Mouse (Mus musculus) forebrain, embryonic 16.5 days (tissue): Measurements from ENCODE around the gene Irf9. TPM values are rescaled to one million over a fixed set of nuclear protein-coding genes. Genes with fewer than 3 reads are reported as not detected.
A peak's percentile ranks its signal among the peaks of the same experiment; 100 is the strongest.

Experiments
- ATAC-seq: fragments of 200-750 bp; cut with Nextera tagmentation; 2 replicates; pipeline ENCODE4 v1.8.0; 2017; ENCODE audit warnings: mild to moderate bottlenecking, moderate library complexity
- H3K27ac ChIP-seq: fragments of 300-500 bp; sonication (generic); 2 replicates; pipeline ENCODE4 v1.5.1; 2014; ENCODE audit warnings: low read length, control low read depth
- H3K27me3 ChIP-seq: fragments of 300-500 bp; sonication (generic); replicated peaks from 2 replicates; pipeline ENCODE4 v1.6.1; 2014; ENCODE audit warnings: low read length; ENCODE audit not compliant: control insufficient read depth, insufficient read depth
- H3K36me3 ChIP-seq: fragments of 300-500 bp; sonication (generic); 2 replicates; pipeline ENCODE4 v1.6.1; 2014; ENCODE audit not compliant: control insufficient read depth, insufficient read depth
- H3K4me1 ChIP-seq: fragments of 300-500 bp; sonication (generic); replicated peaks from 2 replicates; pipeline ENCODE4 v1.6.1; 2014; ENCODE audit warnings: low read length; ENCODE audit not compliant: control insufficient read depth, insufficient read depth
- H3K4me2 ChIP-seq: fragments of 300-500 bp; sonication (generic); 2 replicates; pipeline ENCODE4 v1.6.1; 2014; ENCODE audit warnings: mild to moderate bottlenecking, low read length, control low read depth
- H3K4me3 ChIP-seq: fragments of 300-500 bp; sonication (generic); replicated peaks from 2 replicates; pipeline ENCODE4 v1.5.1; 2014; ENCODE audit warnings: mild to moderate bottlenecking, low read length, control low read depth
- H3K9ac ChIP-seq: fragments of 300-500 bp; sonication (generic); replicated peaks from 2 replicates; pipeline ENCODE4 v1.6.1; 2014; ENCODE audit warnings: low read depth, low read length, control low read depth
- H3K9me3 ChIP-seq: fragments of 300-500 bp; sonication (generic); 2 replicates; pipeline ENCODE4 v1.6.1; 2016; ENCODE audit warnings: low read length; ENCODE audit not compliant: control insufficient read depth
- WGBS: fragments of 180-500 bp; shearing (Covaris S2); extraction: QIAGEN DNeasy Blood & Tissue Kit; methylation state at CpG from one replicate; pipeline ENCODE4 v1.1.7; 2014; 5-methylcytosine and 5-hydroxymethylcytosine counted together
- polyA plus RNA-seq: library from polyadenylated mRNA; unstranded; fragments of >200 nt; fragmentation: Nextera tagmentation; extraction: Ambion mirVana; gene quantifications from 2 replicates; pipeline ENCODE4 v1.2.1, GENCODE M21; 2015

Irf9 gene
- polyA plus RNA-seq, 1 experiment from 2014 or later: 11.8 TPM

DNA sequence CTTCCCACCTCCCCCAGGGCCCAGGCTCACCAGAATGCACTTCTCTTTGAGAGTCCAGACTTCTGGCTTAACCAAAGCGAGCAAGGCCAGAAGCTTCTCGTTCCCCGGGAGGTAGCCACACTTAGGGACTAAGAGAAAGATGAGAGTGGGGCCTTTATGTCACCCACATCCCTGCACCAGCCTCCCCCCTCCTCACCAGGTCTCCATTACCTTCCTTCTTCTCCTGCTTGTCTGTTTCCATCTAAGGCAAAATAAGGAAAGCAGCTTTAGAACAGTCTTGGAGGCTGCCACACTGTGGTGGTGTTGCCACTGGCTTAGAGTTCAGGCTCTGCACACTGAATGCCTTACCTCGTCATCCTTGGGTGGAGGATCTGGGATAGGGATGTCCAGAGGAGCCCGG, 14.1 kb upstream of the Irf9 start:
- Histone ChIP-seq H3K36me3 (peaks cover 2% of the 10 kb centered on the region; the same call in 1 of the 2 replicates), H3K9me3 (no peaks in the 10 kb centered on the region), H3K4me3 (no peak overlapping the region), H3K27ac (no peak overlapping the region), H3K4me2 (no peak overlapping the region), H3K4me1 (peaks cover 37% of the 10 kb centered on the region), H3K9ac (no peak overlapping the region), H3K27me3 (no peaks in the 10 kb centered on the region)
- no peak for ATAC-seq
- 94% methylated on average over 5 of the region's 5 CpGs for WGBS

DNA sequence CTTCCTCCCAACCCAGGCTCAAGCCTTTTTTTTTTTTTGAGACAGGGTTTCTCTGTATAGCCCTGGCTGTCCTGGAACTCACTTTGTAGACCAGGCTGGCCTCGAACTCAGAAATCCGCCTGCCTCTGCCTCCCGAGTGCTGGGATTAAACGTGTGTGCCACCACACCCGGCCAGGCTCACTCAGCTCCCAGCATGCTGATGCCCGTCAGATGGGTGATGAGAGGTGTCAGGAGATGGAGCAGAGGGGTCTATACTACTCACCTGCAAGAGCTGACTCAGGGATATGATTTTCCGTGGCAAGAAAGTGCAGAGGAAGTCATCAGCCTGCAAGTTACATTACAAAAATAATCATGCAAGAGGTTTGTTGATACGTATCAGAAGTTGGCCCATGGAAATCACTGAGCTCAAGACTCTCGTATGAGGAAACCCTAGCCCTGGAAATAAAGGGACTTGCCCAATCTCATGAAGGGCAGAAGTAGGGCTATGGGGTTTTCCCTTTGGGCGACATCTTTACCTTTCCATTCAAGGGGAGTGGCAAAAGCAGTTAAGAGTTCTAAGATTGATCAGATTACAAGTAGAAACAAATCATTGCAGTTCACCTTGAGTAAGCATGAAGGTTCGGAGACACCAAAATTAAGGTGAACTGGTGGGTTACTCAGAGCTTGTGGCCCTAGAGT, 13.5 kb upstream of the Irf9 start:
- Histone ChIP-seq H3K27ac (peak overlapping the region; percentile 96; the same call in 1 of the 2 replicates), H3K9me3 (no peaks in the 10 kb centered on the region), H3K4me3 (peak overlapping the region; percentile 95), H3K4me1 (peaks cover 31% of the 10 kb centered on the region), H3K36me3 (peaks cover 2% of the 10 kb centered on the region; the same call in 1 of the 2 replicates), H3K27me3 (no peaks in the 10 kb centered on the region), H3K4me2 (peak overlapping the region; percentile 91), H3K9ac (peak overlapping the region; percentile 90)
- WGBS: 89% methylated on average over 11 of the region's 11 CpGs
- ATAC-seq: no peak

DNA sequence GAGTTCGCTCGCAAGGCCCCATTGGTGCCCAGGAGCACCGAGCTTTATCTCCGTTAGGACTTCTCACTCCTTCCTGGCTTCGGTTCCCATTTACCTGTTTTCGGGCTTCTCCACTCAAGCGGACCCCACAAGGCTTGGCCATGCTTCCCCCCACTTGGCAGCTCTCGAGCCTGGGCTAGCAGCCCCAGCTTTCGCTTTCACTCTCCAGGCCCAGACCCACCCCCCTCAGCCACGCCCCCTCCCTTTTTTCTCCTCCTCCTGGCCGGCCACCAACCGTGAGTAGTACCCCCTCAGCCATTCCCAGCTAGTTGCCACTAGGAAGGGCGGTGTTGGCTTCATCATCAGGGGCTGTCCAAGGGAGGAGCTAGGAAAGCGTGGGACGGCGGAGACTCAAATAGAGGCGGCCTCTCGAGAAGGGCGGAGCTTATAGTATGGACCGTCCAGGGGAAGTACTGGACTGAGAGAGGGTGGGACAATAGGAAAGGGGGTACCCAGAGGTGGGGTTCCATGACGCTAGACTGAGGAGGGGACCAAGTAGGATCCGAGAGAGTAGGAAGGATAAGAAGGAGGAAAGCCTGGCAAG, 12.5 kb upstream of the Irf9 start, which contains the start of gene Psme2:
Gene Psme2, minus strand, starts transcription at position 366 of the 583 bp plus-strand sequence.
- under 1% methylated on average over 22 of the region's 22 CpGs for WGBS

DNA sequence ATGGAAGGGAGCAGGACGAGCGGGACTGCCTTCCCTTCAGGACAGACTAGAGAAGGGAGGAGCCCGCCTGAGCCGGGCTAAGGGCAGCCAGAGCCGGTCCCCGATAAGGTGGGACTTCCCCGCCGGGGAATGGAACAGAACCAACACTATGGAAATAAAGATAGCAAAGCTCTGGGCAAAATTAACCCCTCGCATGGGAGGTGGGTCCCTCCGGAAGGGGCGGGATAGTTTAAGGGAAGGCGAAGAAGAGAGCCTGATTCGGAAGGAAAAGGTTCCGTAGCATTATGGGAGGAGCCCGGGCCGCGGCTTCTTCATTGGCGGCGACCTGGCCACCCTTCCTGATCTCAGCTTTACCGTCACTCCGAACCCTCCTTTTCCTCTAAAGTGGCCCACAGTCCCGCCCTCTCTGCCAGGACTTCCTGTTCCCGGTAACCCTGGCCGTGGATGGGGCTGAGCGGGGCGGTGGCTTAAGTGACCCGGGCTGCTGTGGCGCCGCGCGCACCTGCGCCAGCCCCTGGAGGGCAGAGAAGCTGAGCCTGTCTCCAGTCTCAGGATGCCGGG, 12.0 kb upstream of the Irf9 start, which contains the start of gene Rnf31:
Gene Rnf31, plus strand, starts transcription at position 378 of the 561 bp plus-strand sequence.
- peaks cover 27% of the 10 kb centered on the region for H3K4me1 ChIP-seq
- H3K27ac ChIP-seq: peak within 1 kb of the TSS; percentile 96
- H3K36me3 ChIP-seq: peaks cover 14% of the 10 kb centered on the region
- H3K4me2 ChIP-seq: peak within 1 kb of the TSS; percentile 91
- H3K27me3 ChIP-seq: no peaks in the 10 kb centered on the region
- no peaks in the 10 kb centered on the region for H3K9me3 ChIP-seq
- peak within 1 kb of the TSS; percentile 90 for H3K9ac ChIP-seq
- H3K4me3 ChIP-seq: peak within 1 kb of the TSS; percentile 95
- peak; percentile 90 for ATAC-seq
- 0% methylated on average over 33 of the region's 33 CpGs for WGBS

More for the DNA sequence above, 12.5 kb upstream of the Irf9 start, which contains the start of gene Psme2:
- H3K4me1 ChIP-seq: peaks cover 27% of the 10 kb centered on the region
- no peaks in the 10 kb centered on the region for H3K27me3 ChIP-seq
- H3K27ac ChIP-seq: peak within 1 kb of the TSS; percentile 96
- H3K36me3 ChIP-seq: peaks cover 8% of the 10 kb centered on the region
- H3K4me3 ChIP-seq: peak within 1 kb of the TSS; percentile 95
- H3K4me2 ChIP-seq: peak within 1 kb of the TSS; percentile 91
- ATAC-seq: peak; percentile 96
- H3K9me3 ChIP-seq: no peaks in the 10 kb centered on the region
- H3K9ac ChIP-seq: peak within 1 kb of the TSS; percentile 90

DNA sequence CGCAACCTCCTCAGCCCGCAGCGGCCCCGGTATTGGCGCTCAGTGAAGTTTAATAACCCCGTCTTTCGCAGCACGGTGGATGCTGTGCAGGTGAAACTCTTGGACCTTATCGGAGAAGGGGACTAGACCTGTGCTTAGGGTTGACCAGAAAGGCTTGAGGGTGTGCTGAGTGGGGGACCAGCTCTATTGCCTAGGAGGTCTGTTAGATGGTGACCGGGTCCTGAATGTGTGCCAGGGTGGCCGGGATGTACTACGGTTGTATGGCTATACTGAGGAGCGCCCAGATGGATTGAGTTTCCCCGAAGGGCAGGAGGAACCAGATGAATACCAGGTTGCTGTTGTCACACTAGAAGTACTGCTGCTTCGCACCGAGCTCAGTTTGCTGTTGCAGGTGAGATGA, 11.1 kb upstream of the Irf9 start:
- no peaks in the 10 kb centered on the region for H3K27me3 ChIP-seq
- 8% methylated on average over 16 of the region's 16 CpGs for WGBS
- H3K4me3 ChIP-seq: peak overlapping the region; percentile 95
- H3K9me3 ChIP-seq: no peaks in the 10 kb centered on the region
- H3K36me3 ChIP-seq: peaks cover 19% of the 10 kb centered on the region
- no peak for ATAC-seq
- peak overlapping the region; percentile 90 for H3K9ac ChIP-seq
- no peak overlapping the region for H3K27ac ChIP-seq
- H3K4me2 ChIP-seq: peak overlapping the region; percentile 91
- peaks cover 27% of the 10 kb centered on the region for H3K4me1 ChIP-seq

DNA sequence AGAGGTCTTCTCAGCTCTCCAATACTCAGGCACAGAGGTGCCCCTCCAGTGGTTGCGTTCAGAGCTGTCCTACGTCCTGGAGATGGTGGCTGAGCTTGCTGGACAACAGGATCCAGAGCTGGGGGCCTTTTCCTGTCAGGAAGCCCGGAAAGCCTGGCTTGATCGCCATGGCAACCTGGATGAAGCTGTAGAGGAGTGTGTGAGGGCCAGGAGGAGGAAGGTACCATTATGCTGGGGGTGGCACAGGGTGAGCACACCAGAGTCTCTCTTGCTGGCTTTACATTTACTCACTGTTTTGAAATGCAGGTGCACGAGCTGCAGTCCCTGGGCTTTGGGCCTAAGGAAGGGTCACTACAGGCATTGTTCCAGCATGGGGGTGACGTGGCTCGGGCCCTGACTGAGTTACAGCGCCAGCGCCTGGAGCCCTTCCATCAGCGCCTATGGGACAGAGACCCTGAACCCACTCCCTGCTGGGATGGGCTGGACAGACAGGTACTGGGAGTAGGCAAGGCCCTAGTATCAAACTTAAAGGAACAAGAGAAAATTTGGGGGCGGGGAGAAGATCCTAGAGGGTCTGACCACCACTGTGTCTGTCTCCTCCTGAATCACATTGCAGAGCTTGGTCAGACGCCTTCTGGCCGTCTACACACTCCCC, 7.2 kb upstream of the Irf9 start:
- WGBS: 80% methylated on average over 13 of the region's 13 CpGs

DNA sequence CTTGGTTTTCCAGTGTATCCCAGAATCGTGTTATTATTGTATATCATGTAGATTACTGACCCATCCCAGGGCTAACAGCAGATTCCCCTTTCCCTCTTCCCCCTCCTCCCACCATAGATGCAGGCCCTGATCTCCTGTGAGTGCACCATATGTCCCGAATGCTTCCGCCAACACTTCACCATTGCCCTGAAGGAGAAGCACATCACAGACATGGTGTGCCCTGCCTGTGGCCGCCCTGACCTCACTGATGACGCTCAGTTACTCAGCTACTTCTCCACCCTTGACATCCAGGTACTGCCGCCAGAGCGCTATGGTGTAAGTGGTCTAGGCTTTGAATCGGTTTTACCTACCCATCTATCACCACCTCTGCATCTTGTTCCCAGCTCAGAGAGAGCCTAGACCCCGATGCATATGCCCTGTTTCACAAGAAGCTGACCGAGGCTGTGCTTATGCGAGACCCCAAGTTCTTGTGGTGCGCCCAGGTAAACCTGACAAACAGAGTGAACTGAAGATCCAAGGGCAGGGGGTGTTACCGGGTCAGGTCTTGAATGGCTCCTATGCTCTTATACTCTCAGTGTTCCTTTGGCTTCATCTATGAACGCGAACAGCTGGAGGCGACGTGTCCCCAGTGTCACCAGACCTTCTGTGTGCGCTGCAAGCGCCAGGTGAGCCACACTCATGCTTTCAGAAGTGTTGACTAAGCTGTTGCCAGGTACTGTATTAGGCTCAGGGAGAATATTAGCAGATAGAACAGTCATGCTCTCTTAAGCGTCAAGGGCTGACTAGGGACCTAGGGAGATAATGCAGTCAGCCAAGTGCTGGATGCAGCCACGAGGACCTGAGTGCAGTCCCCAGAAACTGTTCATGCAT, 4.6 kb upstream of the Irf9 start:
- no peaks in the 10 kb centered on the region for H3K9me3 ChIP-seq
- H3K9ac ChIP-seq: no peak overlapping the region
- peaks cover 38% of the 10 kb centered on the region for H3K36me3 ChIP-seq
- no peak overlapping the region for H3K4me3 ChIP-seq
- no peak overlapping the region for H3K27ac ChIP-seq
- peaks cover under 1% of the 10 kb centered on the region; the same call in 1 of the 2 replicates for H3K4me1 ChIP-seq
- 95% methylated on average over 21 of the region's 21 CpGs for WGBS
- no peak overlapping the region for H3K4me2 ChIP-seq
- ATAC-seq: no peak
- H3K27me3 ChIP-seq: no peaks in the 10 kb centered on the region

More for the DNA sequence above, 7.2 kb upstream of the Irf9 start:
- Histone ChIP-seq H3K4me2 (no peak overlapping the region), H3K9ac (no peak overlapping the region), H3K4me1 (peaks cover 19% of the 10 kb centered on the region), H3K27ac (no peak overlapping the region), H3K27me3 (no peaks in the 10 kb centered on the region), H3K9me3 (no peaks in the 10 kb centered on the region), H3K36me3 (peaks cover 31% of the 10 kb centered on the region), H3K4me3 (no peak overlapping the region)
- ATAC-seq: no peak

DNA sequence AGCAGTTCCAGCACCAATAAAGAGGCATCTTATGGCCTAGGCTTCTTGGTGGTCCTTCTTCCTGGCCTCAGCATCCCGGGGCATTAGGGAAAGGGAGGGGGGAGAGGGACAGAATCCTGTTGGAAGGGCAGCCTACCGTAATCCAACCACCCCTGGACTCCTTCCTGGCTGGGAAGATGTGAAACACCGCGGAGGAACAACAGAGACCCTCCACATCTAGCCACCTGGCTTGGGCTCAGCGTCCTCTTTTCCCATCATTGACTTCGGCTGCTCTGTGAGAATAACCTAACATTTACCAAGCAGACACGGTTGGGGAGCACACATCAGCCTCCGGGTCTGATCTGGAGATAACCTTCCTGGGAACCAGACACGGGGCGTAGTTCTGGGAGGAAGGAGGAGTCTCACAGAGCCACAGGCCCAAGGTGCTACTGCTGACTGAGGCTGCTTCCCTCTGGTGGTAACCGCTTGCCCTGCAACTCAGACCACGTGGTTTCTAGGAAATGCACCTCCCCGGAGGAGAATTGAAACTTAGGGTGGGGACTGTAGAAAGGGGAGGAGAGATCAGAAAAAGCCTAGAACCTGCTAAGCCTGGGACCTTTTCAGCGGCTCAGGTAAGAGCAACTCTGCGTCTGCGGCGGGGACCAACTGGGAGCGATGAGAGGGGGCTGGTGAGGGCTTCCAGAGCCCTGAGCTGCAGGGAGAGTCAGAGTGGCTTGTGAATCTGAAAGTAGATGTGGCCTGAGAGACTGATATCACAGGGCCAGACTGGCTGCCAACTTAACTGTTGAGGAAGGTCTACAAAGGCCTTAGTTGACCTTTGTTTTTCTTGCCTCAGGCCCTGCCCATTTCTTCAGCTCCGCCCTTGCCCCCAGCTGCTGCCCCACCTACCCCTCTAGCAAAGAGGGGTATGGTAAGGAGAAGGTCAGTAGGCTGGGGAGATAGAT, 534 bp downstream of the Irf9 start:
- Histone ChIP-seq H3K27me3 (no peaks in the 10 kb centered on the region), H3K4me2 (peak overlapping the region; percentile 46), H3K4me1 (peaks cover 4% of the 10 kb centered on the region), H3K4me3 (peak overlapping the region; percentile 28), H3K27ac (no peak overlapping the region; the same call in 1 of the 2 replicates), H3K9me3 (no peaks in the 10 kb centered on the region), H3K9ac (peak overlapping the region; percentile 27; the same call in 1 of the 2 replicates), H3K36me3 (peaks cover 25% of the 10 kb centered on the region)
- peak; percentile 90 for ATAC-seq
- WGBS: 20% methylated on average over 19 of the region's 19 CpGs
